Mouse (Mus musculus) heart, embryonic 15.5 days (tissue): Measurements from ENCODE around the gene Helb. TPM values are rescaled to one million over a fixed set of nuclear protein-coding genes. Genes with fewer than 3 reads are reported as not detected.
A peak's percentile ranks its signal among the peaks of the same experiment; 100 is the strongest.

ENCODE experiments used
- ATAC-seq: fragments of 200-750 bp; cut with Nextera tagmentation; replicated peaks from 2 replicates; pipeline ENCODE4 v1.8.0; 2017; ENCODE audit warnings: low read depth, moderate TSS enrichment; ENCODE audit not compliant: insufficient number of reproducible peaks, insufficient read depth, low FRiP score
- H3K27ac ChIP-seq: fragments of 300-500 bp; sonication (generic); 2 replicates; pipeline ENCODE4 v1.5.1; 2015; ENCODE audit warnings: mild to moderate bottlenecking, inconsistent platforms
- H3K27me3 ChIP-seq: fragments of 300-500 bp; sonication (generic); 2 replicates; pipeline ENCODE4 v1.6.1; 2015; ENCODE audit warnings: inconsistent platforms
- H3K36me3 ChIP-seq: fragments of 300-500 bp; sonication (generic); 2 replicates; pipeline ENCODE4 v1.6.1; 2015; ENCODE audit warnings: mild to moderate bottlenecking, inconsistent platforms
- H3K4me1 ChIP-seq: fragments of 300-500 bp; sonication (generic); replicated peaks from 2 replicates; pipeline ENCODE4 v1.6.1; 2015; ENCODE audit warnings: inconsistent platforms
- H3K4me2 ChIP-seq: fragments of 300-500 bp; sonication (generic); 2 replicates; pipeline ENCODE4 v1.6.1; 2015; ENCODE audit warnings: inconsistent platforms, mild to moderate bottlenecking, moderate library complexity
- H3K4me3 ChIP-seq: fragments of 300-500 bp; sonication (generic); 2 replicates; pipeline ENCODE4 v1.5.1; 2015; ENCODE audit warnings: mild to moderate bottlenecking, inconsistent platforms
- H3K9ac ChIP-seq: fragments of 300-500 bp; sonication (generic); 2 replicates; pipeline ENCODE4 v1.6.1; 2015; ENCODE audit warnings: mild to moderate bottlenecking, inconsistent platforms
- H3K9me3 ChIP-seq: fragments of 300-500 bp; sonication (generic); replicated peaks from 2 replicates; pipeline ENCODE4 v1.6.1; 2016; ENCODE audit warnings: inconsistent platforms
- WGBS: fragments of 180-500 bp; shearing (Covaris S2); methylation state at CpG from one replicate; pipeline ENCODE4 v1.1.7; 2015; ENCODE audit warnings: mixed read lengths; 5-methylcytosine and 5-hydroxymethylcytosine counted together
- polyA plus RNA-seq: library from polyadenylated mRNA; unstranded; fragments of >200 nt; fragmentation: Nextera tagmentation; extraction: Ambion mirVana; gene quantifications from 2 replicates; pipeline ENCODE4 v1.2.1, GENCODE M21; 2015

Gene Helb
- polyA plus RNA-seq, 1 experiment from 2014 or later, result 5.9 TPM

- Histone ChIP-seq H3K27me3 (no peaks in the 10 kb centered on the region), H3K36me3 (no peaks in the 10 kb centered on the region), H3K4me1 (no peaks in the 10 kb centered on the region), H3K9ac (no peak overlapping the region), H3K27ac (no peak overlapping the region), H3K4me2 (no peak overlapping the region), H3K4me3 (no peak overlapping the region), H3K9me3 (no peaks in the 10 kb centered on the region)
- ATAC-seq, result no peak
- WGBS, result 77% methylated on average over 3 of the region's 3 CpGs
Observed at GRCm38 (mm10) chr10:120077850-120078249, 34.9 kb downstream of the Helb start.

- ATAC-seq, result no peak
- Histone ChIP-seq H3K9me3 (no peaks in the 10 kb centered on the region), H3K27me3 (no peaks in the 10 kb centered on the region), H3K9ac (no peak overlapping the region), H3K4me3 (no peak overlapping the region), H3K4me1 (peaks cover 5% of the 10 kb centered on the region; the same call in 1 of the 2 replicates), H3K36me3 (no peaks in the 10 kb centered on the region), H3K4me2 (no peak overlapping the region), H3K27ac (no peak overlapping the region)
- WGBS, result 88% methylated on average over 10 of the region's 10 CpGs
Observed at GRCm38 (mm10) chr10:120066319-120066718, 46.5 kb downstream of the Helb start.

- no peak overlapping the region for H3K4me2 ChIP-seq
- WGBS, result 26% methylated on average over 5 of the region's 5 CpGs
- no peak for ATAC-seq
- H3K27ac ChIP-seq, result no peak overlapping the region
- peaks cover 11% of the 10 kb centered on the region; the same call in 1 of the 2 replicates for H3K4me1 ChIP-seq
- no peaks in the 10 kb centered on the region for H3K36me3 ChIP-seq
- H3K9ac ChIP-seq, result no peak overlapping the region
- H3K27me3 ChIP-seq, result no peaks in the 10 kb centered on the region
- H3K9me3 ChIP-seq, result no peaks in the 10 kb centered on the region
- no peak overlapping the region for H3K4me3 ChIP-seq
Observed at GRCm38 (mm10) chr10:120064424-120064823, 48.4 kb downstream of the Helb start.

GRCm38 (mm10) chr10:120061238-120062130 is 51.3 kb downstream of the Helb start:
- Histone ChIP-seq H3K4me3 (peak overlapping the region; percentile 20; the same call in 1 of the 2 replicates), H3K27ac (no peak overlapping the region), H3K36me3 (no peaks in the 10 kb centered on the region), H3K27me3 (no peaks in the 10 kb centered on the region), H3K4me1 (peaks cover 11% of the 10 kb centered on the region; the same call in 1 of the 2 replicates), H3K9ac (no peak overlapping the region), H3K4me2 (peak overlapping the region; percentile 40), H3K9me3 (no peaks in the 10 kb centered on the region)
- WGBS, result 57% methylated on average over 24 of the region's 24 CpGs
- ATAC-seq, result no peak

- no peak overlapping the region for H3K4me3 ChIP-seq
- peaks cover 11% of the 10 kb centered on the region; the same call in 1 of the 2 replicates for H3K4me1 ChIP-seq
- H3K9ac ChIP-seq, result no peak overlapping the region
- no peaks in the 10 kb centered on the region for H3K27me3 ChIP-seq
- H3K4me2 ChIP-seq, result no peak overlapping the region
- no peaks in the 10 kb centered on the region for H3K9me3 ChIP-seq
- 34% methylated on average over 10 of the region's 10 CpGs for WGBS
- no peak for ATAC-seq
- H3K27ac ChIP-seq, result no peak overlapping the region
- no peaks in the 10 kb centered on the region for H3K36me3 ChIP-seq
Observed at GRCm38 (mm10) chr10:120060579-120061237, 52.1 kb downstream of the Helb start.

- no peak for ATAC-seq
- WGBS, result 83% methylated on average over 2 of the region's 2 CpGs
- Histone ChIP-seq H3K9me3 (no peaks in the 10 kb centered on the region), H3K4me2 (no peak overlapping the region), H3K27me3 (no peaks in the 10 kb centered on the region), H3K4me1 (no peaks in the 10 kb centered on the region), H3K9ac (no peak overlapping the region), H3K27ac (no peak overlapping the region), H3K36me3 (no peaks in the 10 kb centered on the region), H3K4me3 (no peak overlapping the region)
Observed at GRCm38 (mm10) chr10:120044714-120045234, 68.0 kb downstream of the Helb start.

- Histone ChIP-seq H3K4me1 (no peaks in the 10 kb centered on the region), H3K27me3 (no peaks in the 10 kb centered on the region), H3K9ac (no peak overlapping the region), H3K4me3 (no peak overlapping the region), H3K9me3 (no peaks in the 10 kb centered on the region), H3K27ac (no peak overlapping the region), H3K36me3 (no peaks in the 10 kb centered on the region), H3K4me2 (no peak overlapping the region)
- 85% methylated on average over 6 of the region's 6 CpGs for WGBS
- no peak for ATAC-seq
Observed at GRCm38 (mm10) chr10:120044237-120044636, 68.5 kb downstream of the Helb start.

GRCm38 (mm10) chr10:120038194-120038593 is 74.6 kb downstream of the Helb start:
- 82% methylated on average over 5 of the region's 5 CpGs for WGBS
- H3K4me1 ChIP-seq, result no peaks in the 10 kb centered on the region

GRCm38 (mm10) chr10:120035824-120036223 is 77.0 kb downstream of the Helb start:
- no peaks in the 10 kb centered on the region for H3K27me3 ChIP-seq
- WGBS, result 63% methylated on average over 6 of the region's 6 CpGs
- no peaks in the 10 kb centered on the region for H3K36me3 ChIP-seq
- H3K9ac ChIP-seq, result no peak overlapping the region
- no peaks in the 10 kb centered on the region for H3K9me3 ChIP-seq
- no peak for ATAC-seq
- no peak overlapping the region for H3K27ac ChIP-seq
- no peak overlapping the region for H3K4me2 ChIP-seq
- no peak overlapping the region for H3K4me3 ChIP-seq
- H3K4me1 ChIP-seq, result no peaks in the 10 kb centered on the region

More at GRCm38 (mm10) chr10:120038194-120038593, 74.6 kb downstream of the Helb start:
- H3K4me3 ChIP-seq, result no peak overlapping the region
- no peak overlapping the region for H3K27ac ChIP-seq
- no peaks in the 10 kb centered on the region for H3K27me3 ChIP-seq
- H3K4me2 ChIP-seq, result no peak overlapping the region
- H3K9ac ChIP-seq, result no peak overlapping the region
- H3K36me3 ChIP-seq, result no peaks in the 10 kb centered on the region
- H3K9me3 ChIP-seq, result no peaks in the 10 kb centered on the region
- ATAC-seq, result no peak

- H3K9me3 ChIP-seq, result no peaks in the 10 kb centered on the region
- no peaks in the 10 kb centered on the region for H3K4me1 ChIP-seq
- H3K4me3 ChIP-seq, result no peak overlapping the region
- no peak overlapping the region for H3K27ac ChIP-seq
- WGBS, result 60% methylated on average over 15 of the region's 15 CpGs
- H3K4me2 ChIP-seq, result no peak overlapping the region
- no peaks in the 10 kb centered on the region for H3K36me3 ChIP-seq
- H3K9ac ChIP-seq, result no peak overlapping the region
- no peaks in the 10 kb centered on the region for H3K27me3 ChIP-seq
- no peak for ATAC-seq
Observed at GRCm38 (mm10) chr10:120035211-120035733, 77.5 kb downstream of the Helb start.

GRCm38 (mm10) chr10:120033866-120034265 is 78.9 kb downstream of the Helb start:
- no peak overlapping the region for H3K4me2 ChIP-seq
- no peak overlapping the region for H3K9ac ChIP-seq
- no peak for ATAC-seq
- H3K27me3 ChIP-seq, result no peaks in the 10 kb centered on the region
- no peak overlapping the region for H3K4me3 ChIP-seq
- no peaks in the 10 kb centered on the region for H3K4me1 ChIP-seq
- 81% methylated on average over 9 of the region's 9 CpGs for WGBS
- no peak overlapping the region for H3K27ac ChIP-seq
- H3K9me3 ChIP-seq, result no peaks in the 10 kb centered on the region
- no peaks in the 10 kb centered on the region for H3K36me3 ChIP-seq
